Mouse (Mus musculus): ENCODE measurements around the gene Sh3pxd2a.

Sh3pxd2a gene

DNA sequence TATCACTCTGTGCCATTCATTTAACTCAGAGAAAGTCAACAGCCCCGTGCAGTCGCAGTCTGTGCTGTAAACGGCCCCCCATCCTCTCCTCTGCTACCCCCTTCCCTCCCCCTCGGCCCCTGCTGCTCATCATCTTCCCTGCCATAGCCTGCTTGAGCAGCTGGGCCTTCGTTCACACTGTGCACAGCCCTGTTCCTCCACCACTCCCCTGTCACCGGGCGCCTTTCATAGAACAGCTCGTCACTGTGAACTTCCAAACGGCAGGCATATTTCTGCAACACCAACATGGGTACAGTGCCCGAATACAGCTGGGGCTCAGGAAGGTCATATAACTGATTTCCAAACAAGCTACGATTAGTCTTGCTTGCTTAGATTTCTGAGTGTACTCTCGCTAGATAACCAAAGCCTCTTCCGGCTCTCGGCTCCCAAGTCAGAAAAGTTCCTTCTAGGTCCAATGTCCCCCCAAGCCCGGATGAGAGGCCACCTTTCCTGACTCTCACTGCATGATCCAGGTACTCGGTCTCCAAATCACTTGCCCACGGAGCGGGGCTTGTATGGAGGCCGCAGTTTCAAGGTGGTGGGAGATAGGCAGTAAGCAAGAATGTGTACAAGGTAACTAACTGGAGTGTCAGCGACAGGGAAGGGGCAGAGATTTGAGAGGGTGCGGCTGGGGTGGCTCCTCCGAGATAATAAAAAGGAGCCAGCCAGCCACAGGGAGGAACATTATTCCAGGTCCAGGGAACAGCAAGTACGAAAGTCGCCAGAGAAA, 125.6 kb downstream of the Sh3pxd2a start:
- DNase-seq (ENCODE audit: low read depth): no peak

DNA sequence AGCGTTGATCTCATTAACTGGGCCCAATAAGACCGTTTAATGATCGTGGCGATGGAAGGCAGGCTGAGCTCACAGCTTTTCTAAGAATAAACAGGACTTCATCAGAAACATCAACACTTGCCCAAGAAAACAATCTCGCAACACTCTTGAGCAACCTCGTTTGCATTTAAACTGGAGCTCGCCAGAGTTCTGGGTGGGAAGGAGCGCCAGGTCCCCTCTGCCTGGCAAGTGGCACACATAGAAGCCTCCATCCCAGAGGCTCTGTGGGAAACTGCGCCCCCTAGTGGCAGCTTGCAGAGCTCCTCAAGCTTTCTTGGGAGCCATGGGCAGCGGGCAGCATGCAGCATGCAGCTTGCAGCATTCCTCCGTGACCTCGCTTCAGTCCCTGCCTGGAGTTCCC, 126.5 kb downstream of the Sh3pxd2a start:
- DNase-seq (ENCODE audit: low read depth): peak; percentile 82

DNA sequence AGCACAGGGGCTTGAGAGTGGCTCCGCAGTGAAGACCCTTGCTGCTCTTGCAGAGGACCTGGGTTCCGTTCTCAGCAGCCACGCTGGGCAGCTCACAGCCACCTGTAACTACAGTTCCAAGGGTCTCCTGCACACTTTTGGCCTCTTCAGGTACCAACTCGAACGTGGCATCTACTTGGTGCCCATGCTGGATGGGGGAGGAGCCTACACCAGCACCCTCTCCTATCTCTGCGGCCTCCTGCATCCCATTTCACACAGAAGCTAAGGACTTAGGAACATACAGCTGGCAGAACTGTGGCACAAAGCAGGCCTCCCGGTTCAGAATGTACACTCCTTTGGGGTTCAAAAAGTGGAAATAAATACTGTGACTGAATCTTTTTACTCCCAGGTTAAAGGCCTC, 127.0 kb downstream of the Sh3pxd2a start:
- no peak for DNase-seq (ENCODE audit: low read depth)

DNA sequence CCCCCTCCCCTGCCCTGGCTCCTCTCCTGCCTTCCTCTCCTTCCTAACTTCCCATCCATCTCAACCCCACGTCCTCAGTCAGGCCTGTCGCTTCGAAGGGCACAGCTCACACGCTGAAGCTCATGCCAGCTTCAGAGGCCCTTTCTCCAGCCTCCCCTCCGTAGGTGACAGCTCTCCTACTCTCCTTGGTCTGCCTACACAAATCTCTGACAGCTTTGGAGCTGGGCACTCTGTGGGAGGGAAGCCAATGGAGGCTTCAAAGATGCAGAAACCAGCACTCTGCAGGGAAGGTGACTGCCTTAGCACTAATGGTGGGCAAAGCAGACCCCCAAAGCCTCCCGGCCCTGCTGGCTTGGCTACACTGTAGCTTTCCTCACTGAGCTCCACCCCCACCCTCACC, 128.9 kb downstream of the Sh3pxd2a start:
- DNase-seq (ENCODE audit: low read depth): no peak

- DNase-seq (ENCODE audit: low read depth): no peak
Observed at GRCm38 (mm10) chr19:47334713-47335112, 129.5 kb downstream of the Sh3pxd2a start.

DNA sequence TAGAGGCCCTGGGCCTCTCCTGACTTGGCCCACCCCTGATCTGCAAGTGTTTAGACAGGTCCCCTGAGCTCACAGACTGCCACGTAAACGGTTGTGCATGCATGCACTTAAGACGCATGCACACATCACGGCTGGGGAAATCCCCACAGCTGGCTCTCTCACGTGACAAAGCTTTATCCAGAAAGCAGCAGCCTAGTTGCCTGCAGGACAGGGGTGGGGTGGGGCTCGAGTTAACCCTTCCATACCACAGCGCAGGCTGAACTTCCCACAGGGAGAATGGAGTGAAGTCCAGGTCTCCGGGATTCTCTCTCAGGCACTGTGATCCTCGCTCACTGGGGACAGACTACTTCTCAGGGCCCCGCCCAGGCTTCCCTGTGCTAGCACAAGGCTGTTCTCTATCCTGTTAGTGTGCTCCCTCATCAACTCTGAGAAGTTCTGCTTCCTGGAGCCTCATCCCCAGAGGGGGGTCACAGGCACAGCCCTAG, 133.4 kb downstream of the Sh3pxd2a start:
- DNase-seq (ENCODE audit: low read depth): peak; percentile 86

- peak; percentile 10 for DNase-seq (ENCODE audit: low read depth)
Observed at GRCm38 (mm10) chr19:47329102-47329501, 135.1 kb downstream of the Sh3pxd2a start.

DNA sequence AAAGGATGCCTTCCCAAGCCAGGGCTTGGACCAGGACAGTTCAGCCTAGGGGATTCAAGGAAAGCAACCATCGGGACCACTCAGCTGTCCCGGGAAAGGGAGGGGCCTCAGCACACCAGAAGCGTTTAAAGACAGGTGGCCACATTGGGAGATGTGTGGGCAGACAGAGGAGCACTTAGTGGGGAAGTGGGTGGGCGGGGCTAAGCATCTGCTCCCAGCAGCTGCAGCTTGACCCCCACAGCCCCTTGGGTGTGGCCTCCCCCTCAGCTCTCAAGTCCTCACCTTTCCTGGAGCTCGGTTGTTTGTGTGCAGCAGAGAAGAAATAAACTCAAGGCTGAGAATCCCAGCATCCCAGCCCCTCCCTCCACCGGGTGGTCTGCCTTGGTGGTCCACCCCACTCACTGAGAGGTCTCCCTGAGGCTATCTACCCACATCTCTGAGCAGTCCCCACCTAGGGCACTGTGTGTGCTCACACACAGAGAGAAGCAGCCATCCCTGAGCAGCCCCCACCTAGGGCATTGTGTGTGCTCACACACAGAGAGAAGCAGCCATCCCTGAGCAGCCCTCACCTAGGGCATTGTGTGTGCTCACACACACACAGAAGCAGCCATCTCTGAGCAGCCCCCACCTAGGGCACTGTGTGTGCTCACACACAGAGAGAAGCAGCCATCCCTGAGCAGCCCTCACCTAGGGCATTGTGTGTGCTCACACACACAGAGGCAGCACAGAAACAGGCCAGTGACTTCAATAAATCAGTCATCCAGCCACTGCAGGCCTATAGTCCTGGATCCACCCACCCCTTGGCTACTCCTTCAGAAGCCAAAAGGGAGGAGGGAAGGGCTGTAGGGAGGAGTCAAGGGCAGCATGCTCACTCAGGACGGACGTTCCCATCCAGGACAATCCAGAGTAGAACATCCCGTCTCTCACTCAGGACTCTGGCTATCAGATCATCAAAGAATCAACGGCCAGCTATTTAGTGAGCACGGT, 136.0 kb downstream of the Sh3pxd2a start:
- no peak for DNase-seq (ENCODE audit: low read depth)

DNA sequence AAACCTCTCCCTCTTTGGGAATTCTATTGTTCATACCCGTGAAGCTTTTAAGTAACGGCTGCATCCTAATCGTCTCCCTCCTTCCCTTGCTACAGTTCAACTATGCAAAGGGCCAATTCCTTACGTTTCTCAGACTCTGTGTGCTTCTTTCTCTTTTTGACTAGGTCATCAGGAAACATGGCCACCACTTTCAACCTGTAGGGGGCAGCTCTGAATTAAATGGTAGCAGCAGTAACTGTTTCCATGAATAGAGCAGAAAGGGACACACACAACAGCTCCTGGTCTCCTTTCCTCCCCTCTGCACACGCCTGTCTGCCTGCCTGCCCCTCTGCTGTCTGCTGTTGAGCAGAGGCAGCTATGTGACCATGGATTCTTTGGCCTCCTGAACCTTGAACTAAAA, 138.3 kb downstream of the Sh3pxd2a start:
- DNase-seq (ENCODE audit: low read depth): peak; percentile 60

DNA sequence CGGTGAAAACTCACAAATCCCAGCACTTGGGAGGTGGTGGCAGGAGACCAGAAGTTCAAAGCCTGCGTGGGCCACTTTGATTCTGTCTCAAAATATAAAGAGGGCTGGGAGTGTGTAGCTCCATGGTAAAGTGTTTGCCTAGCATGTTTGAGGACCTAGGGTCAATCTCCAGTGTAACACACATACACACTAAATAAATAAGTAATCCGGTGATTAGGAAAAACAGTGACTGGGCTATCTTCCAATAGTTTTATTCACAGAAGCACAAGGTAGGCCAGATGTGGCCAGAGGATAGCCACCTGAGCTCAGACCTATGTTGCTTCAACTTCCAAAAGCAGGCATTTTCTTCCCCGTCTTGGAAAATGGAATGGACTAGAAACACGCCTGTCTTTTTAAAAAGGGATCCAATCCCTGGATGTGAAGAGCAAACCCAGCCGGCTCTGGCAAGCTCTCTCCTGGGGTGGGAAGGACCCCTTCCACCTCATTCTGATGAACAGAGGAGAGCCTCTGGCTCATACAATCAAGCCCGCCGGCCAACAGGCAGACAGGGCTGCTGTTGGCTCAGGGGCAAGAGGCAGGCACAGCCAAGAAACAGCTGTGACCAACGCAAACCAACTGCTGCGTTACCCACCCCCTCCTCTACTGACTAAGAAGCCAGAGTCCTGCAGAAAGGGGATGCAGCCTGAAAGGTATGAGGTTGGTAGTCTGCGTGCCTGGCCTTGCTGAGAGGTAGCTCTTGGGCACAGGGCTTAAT, 140.9 kb downstream of the Sh3pxd2a start:
- DNase-seq (ENCODE audit: low read depth): no peak

DNA sequence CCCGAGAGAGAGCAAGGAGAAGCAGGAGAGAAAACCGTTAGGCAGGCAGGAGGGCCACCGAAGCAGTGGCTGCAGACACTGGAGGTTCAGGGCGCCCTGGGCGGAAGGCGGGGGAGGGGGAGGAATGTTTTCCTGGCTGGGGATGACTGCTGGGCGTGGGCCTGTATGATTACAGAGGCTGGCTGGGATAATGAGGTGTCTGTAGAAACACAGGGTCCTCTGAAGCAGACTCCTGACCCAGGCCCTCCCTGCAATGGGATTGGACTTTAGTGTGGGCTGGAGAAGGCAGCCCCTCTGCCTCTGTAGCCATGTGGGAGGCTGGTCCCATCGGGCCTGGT, 143.9 kb downstream of the Sh3pxd2a start:
- DNase-seq (ENCODE audit: low read depth): no peak

GRCm38 (mm10) chr19:47319521-47320330, 144.5 kb downstream of the Sh3pxd2a start:
- no peak for DNase-seq (ENCODE audit: low read depth)

- no peak for DNase-seq (ENCODE audit: low read depth)
Observed at GRCm38 (mm10) chr19:47319061-47319460, 145.1 kb downstream of the Sh3pxd2a start.

DNA sequence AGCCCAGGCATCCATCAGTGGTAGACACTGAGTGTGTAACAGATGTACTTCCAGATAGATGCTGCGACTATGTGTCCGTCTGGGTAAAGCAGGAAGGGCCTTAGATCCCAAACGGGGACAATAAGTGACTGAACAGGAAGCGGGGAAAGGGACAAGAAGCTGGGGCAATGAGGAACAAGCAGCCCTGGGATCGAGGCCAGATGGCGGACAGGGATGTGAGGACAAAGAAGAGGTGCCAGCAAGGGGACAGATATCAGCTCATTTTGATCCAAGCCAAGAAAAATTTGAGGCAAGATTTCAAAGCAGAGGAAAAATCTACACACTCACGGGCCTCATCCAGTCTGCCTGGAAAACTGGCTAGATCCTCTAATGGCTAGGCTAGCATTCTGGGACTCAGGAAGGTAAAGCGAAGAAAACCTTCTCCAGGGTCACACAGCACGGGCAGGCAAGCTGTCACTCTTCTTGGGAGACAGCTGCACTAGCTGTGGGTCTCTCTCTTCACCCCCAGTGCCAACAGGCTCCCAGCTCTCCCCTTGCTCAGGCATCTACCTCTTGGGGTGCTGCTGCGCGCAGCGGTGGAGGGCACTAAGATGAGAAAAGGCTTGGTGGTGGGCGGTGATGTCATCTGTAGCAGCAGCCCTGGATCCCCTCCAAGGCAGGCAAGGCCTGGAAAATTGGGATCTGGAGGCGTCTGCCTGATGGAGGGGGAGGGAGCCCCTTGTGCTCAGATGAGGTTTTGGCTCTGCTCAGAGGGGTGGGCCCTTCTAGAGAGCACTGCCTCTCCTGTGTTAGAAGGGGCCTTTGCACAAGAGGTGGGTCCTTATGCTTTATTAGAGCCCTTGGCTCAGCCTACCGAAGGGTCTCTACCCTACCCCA, 146.9 kb downstream of the Sh3pxd2a start:
- no peak for DNase-seq (ENCODE audit: low read depth)

GRCm38 (mm10) chr19:47316288-47317062, 147.7 kb downstream of the Sh3pxd2a start:
- no peak for DNase-seq (ENCODE audit: low read depth)

- DNase-seq (ENCODE audit: low read depth): no peak
Observed at GRCm38 (mm10) chr19:47315917-47316265, 148.3 kb downstream of the Sh3pxd2a start.

DNA sequence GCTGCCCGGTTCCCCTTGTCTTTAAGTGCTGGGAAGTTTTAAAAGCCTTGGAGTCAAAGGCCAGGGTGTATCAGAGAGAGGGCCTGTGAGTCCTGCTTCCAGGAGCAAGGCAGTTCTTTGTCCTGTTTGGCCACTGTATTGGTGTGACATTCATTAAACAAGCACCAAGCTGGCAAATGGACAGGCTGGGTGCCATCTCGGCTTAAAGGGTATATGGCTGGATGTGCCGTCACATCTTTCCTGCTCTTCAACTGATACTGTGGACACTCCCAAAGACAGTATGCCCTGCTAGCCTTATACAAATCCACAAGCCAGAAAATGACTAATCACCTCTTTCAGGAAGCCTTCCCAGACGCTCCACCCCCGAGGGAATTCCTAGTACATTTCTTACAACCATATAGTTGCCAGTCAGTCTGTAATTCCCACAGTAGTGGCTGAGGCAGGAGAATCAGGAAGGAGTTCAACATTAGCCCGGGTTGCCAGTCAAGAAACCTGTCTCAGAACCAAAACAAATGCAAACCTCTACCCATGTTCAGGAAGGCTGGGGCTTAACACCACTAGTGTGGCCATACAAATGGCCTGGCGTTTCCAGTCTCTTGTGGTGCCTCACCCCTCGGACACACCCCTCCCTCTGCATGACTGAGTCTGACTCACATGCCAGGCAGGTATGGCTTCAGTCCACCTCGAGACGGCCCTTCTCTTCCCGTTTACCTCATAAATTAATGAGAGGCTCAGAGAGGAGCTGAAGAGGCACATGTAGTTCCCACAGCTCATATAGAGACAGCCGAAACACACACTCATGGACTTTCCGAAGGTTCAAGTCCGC, 148.9 kb downstream of the Sh3pxd2a start:
- DNase-seq (ENCODE audit: low read depth): no peak

DNA sequence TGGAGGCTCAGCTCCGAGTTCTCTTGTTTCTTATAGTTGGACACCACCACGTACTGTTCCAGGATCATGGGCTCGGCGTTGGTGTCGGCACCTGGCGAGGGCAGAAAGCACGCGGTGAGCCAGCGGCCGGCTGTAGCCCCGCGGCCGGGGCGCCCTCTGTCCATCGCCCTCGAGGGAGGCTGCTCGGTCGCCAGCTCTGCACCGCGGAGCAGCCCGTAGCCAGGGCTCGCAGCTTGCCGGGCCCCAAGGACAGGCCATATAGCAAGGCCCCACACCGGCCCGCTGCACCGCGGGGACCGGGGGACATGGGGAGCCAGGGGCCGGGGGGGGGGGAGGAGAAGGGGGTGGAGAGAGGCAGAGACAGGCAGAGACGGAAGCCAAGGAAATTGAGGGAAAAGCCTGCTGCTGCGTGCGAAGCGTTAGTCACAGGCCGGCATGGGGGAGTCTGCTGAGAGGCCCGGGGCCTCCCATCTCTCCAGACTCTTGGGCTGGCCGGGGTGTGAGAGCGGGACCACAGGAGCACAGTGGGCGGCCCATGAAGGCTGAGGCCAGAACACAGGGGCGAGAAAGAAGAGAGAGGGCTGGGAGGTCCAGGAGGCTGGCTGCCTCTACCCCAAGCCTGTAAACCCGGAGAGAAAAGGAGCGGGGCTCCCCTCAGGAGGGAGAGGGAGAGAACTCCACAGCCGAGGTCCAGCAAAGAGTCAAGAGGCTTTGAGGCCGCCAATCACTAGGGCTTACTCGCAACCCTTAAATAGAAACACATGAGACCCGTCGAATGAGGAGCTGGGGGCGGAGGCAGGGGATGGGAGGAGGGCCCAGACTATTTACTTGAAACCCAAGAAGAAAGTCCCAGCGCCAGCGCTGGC, 149.9 kb downstream of the Sh3pxd2a start:
- DNase-seq (ENCODE audit: low read depth): no peak
